Mouse (Mus musculus): Measurements from ENCODE around the gene Wdfy3. TPM values are rescaled to one million over a fixed set of nuclear protein-coding genes. Genes with fewer than 3 reads are reported as not detected.

The Wdfy3 gene
- total and polyA plus RNA-seq, 2 experiments from 2014 or later: 18.2 to 89.2 TPM

DNA sequence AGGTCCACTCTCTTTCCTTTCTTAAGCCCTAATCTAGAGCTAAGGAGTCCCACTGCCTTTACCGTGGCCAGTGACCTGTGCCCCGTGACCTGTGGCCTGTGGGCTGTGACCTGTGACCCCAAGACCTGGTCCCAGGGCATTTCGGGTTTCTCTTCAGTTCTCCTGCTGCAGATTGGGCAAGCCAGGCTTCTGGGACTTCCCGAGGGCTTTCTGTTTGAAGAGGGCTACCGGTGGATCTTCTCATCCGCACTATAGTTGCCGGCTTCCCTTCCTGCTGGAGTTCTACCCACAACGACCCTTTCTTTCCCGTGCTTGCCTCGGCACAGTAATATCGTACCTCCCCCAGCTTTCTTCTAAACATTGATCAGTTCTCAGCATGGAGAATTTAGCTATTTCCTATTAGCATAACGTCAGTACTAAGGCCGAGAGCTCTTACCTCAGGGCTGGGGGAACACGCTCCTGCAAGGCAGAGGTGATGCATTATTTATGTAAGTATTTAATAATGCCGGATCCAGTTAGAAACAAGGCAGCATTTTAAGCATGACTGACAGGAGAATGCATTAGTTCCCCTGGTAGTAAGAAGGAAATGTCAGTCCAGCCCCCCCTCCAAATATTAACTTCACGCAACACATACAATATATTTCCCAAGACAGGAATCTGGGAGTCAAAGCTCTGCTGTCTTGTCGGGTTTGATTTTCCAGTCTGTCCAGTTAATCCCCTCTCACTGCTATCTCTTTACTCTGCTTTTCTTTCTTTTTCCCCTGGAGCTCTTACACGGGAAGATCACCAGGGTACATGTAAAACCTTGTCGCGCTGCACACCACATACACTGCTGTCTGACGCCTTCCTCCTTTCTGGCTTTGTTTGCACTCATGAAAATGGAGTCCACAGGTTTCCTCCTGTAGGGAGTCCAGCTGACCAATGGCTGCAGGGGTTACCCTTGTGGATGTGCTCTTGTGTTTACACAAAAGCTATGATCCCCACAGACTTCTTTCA, 30.8 kb upstream of the Wdfy3 start:
- DNase-seq (ENCODE audit: low spot score) (no peak), ATAC-seq (ENCODE audit: low FRiP score) (peak; percentile 68; the same call in 1 of the 2 replicates)
- no peaks in the 10 kb centered on the region for H3K36me3 ChIP-seq (ENCODE audit: insufficient read depth, low read length)
- 0 out of 2 replicates have a peak overlapping the region, but pooled peaks have one; percentile 32 for H3K27ac ChIP-seq (ENCODE audit: low read depth, low read length)
- WGBS: 14% methylated on average over 21 of the region's 21 CpGs
- H3K9ac ChIP-seq (replicated peaks; ENCODE audit: low read length, poor library complexity, severe bottlenecking): peak overlapping the region; percentile 8; the same call in 1 of the 2 replicates
- no peaks in the 10 kb centered on the region for H3K27me3 ChIP-seq (ENCODE audit: insufficient read depth, low read length)
- no peak for TF ChIP-seq CTCF (IDR thresholded peaks at IDR 0.05)
- H3K4me2 ChIP-seq (ENCODE audit: low read depth, low read length, poor library complexity, severe bottlenecking): peak overlapping the region; percentile 41
- H3K4me3 ChIP-seq (ENCODE audit: low read depth, low read length): no peak overlapping the region
- H3K9me3 ChIP-seq (ENCODE audit: low read length): no peaks in the 10 kb centered on the region
- H3K4me1 ChIP-seq (ENCODE audit: insufficient read depth, low read length): peaks cover 5% of the 10 kb centered on the region; the same call in 1 of the 2 replicates

DNA sequence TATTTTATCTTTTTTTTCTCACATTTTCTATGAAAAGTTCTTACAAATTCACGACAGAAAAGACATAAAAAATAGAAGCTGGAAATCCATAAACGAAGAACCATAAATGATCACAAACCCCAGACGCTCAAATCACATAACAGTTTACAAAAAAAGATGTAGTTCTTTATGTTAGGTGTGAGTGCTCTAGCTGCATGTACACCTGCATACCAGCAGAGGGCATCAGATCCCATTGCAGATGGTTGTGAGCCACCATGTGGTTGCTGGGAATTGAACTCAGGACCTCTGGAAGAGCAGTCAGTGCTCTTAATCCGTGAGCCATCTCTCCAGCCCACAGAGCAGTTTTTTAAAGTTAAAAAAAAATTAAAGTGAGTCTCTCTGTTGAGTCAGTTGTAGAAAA, 25.9 kb upstream of the Wdfy3 start:
- WGBS: 88% methylated on average over 4 of the region's 4 CpGs
- H3K4me1 ChIP-seq (ENCODE audit: insufficient read depth, low read length): peaks cover 2% of the 10 kb centered on the region; the same call in 1 of the 2 replicates

DNA sequence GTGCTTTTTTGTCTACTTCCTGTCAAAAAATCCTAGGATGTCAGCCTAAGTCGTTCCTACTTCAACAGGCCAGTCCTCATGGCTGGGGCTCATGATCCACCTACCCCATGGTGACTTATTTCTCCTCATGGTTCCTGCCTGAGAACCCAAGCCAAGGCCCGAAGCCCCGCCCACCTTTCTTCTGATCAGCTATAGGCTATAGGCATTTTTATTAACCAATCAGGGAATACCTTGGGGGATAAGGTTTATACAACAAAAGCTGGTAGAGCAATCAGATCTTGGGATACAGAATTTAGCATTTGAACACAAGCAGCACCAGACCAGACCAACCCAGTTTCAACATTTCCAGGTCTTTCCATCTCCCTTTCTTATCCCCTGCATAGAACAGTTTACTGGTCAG, 21.0 kb upstream of the Wdfy3 start:
- H3K9ac ChIP-seq (replicated peaks; ENCODE audit: low read length, poor library complexity, severe bottlenecking): no peak overlapping the region
- no peaks in the 10 kb centered on the region for H3K27me3 ChIP-seq (ENCODE audit: insufficient read depth, low read length)
- no peaks in the 10 kb centered on the region for H3K4me1 ChIP-seq (ENCODE audit: insufficient read depth, low read length)
- no peak for TF ChIP-seq CTCF (IDR thresholded peaks at IDR 0.05)
- no peaks in the 10 kb centered on the region for H3K36me3 ChIP-seq (ENCODE audit: insufficient read depth, low read length)
- H3K27ac ChIP-seq (ENCODE audit: low read depth, low read length): no peak overlapping the region
- H3K9me3 ChIP-seq (ENCODE audit: low read length): no peaks in the 10 kb centered on the region
- DNase-seq (ENCODE audit: low spot score) (no peak), ATAC-seq (ENCODE audit: low FRiP score) (no peak)
- WGBS: 85% methylated on average over 3 of the region's 3 CpGs
- no peak overlapping the region for H3K4me3 ChIP-seq (ENCODE audit: low read depth, low read length)
- no peak overlapping the region for H3K4me2 ChIP-seq (ENCODE audit: low read depth, low read length, poor library complexity, severe bottlenecking)

More for the DNA sequence above, 25.9 kb upstream of the Wdfy3 start:
- H3K4me2 ChIP-seq (ENCODE audit: low read depth, low read length, poor library complexity, severe bottlenecking): no peak overlapping the region
- ATAC-seq (ENCODE audit: low FRiP score) (no peak), DNase-seq (ENCODE audit: low spot score) (no peak)
- H3K36me3 ChIP-seq (ENCODE audit: insufficient read depth, low read length): no peaks in the 10 kb centered on the region
- no peaks in the 10 kb centered on the region for H3K9me3 ChIP-seq (ENCODE audit: low read length)
- no peak overlapping the region for H3K4me3 ChIP-seq (ENCODE audit: low read depth, low read length)
- peak; percentile 32 for TF ChIP-seq CTCF (IDR thresholded peaks at IDR 0.05)
- H3K27ac ChIP-seq (ENCODE audit: low read depth, low read length): no peak overlapping the region
- no peak overlapping the region for H3K9ac ChIP-seq (replicated peaks; ENCODE audit: low read length, poor library complexity, severe bottlenecking)
- H3K27me3 ChIP-seq (ENCODE audit: insufficient read depth, low read length): no peaks in the 10 kb centered on the region

DNA sequence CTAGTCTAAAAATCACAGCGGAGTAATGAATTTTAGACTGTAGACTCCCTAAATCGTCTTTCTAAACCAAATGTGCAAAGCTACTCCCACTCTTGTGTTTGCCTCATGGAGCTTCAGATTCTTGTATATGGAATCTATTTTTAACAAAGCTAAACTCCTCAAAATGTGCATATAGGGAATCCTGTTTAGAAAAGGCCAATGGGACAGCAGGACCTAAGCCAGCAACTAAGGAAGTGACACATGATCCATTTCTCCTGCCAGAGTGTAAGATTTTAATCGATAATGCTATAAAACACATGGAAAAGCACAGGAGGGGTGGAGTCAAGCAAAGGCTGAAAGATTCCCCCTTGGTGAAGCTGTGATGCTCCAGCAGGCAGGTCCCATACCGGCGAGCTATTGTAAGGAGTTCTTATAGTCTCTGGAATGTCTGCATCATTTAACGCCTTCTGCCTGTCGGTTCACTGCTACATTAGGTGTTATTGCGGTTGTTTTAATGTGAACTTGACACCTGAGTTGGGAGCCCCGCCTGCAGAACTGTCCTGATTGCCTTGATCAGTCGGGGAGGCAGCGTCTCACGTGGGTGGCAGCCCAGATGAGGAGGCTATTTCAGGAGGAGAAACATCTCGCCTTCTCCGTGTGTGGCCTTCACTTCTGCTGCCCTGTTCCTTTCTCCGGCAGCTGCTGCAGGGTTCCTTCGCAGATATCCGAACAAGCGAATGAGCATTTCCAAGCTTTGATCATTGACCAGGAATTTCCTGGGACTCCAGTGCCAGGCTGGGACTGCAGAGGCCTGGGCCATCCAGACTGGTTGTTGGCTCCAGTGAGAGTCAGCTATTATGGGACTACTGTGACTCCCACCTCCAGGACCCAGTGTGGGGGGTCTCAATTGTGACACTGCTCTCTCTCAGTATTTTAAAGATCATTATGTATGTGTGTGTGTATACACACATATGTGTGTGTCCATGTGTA, 15.3 kb upstream of the Wdfy3 start:
- no peak overlapping the region for H3K4me2 ChIP-seq (ENCODE audit: low read depth, low read length, poor library complexity, severe bottlenecking)
- no peaks in the 10 kb centered on the region for H3K9me3 ChIP-seq (ENCODE audit: low read length)
- DNase-seq (ENCODE audit: low spot score) (no peak), ATAC-seq (ENCODE audit: low FRiP score) (no peak)
- H3K36me3 ChIP-seq (ENCODE audit: insufficient read depth, low read length): no peaks in the 10 kb centered on the region
- no peak overlapping the region for H3K27ac ChIP-seq (ENCODE audit: low read depth, low read length)
- TF ChIP-seq CTCF (IDR thresholded peaks at IDR 0.05): no peak
- 55% methylated on average over 18 of the region's 18 CpGs for WGBS
- H3K9ac ChIP-seq (replicated peaks; ENCODE audit: low read length, poor library complexity, severe bottlenecking): no peak overlapping the region
- H3K4me1 ChIP-seq (ENCODE audit: insufficient read depth, low read length): no peaks in the 10 kb centered on the region
- H3K4me3 ChIP-seq (ENCODE audit: low read depth, low read length): no peak overlapping the region
- no peaks in the 10 kb centered on the region for H3K27me3 ChIP-seq (ENCODE audit: insufficient read depth, low read length)

DNA sequence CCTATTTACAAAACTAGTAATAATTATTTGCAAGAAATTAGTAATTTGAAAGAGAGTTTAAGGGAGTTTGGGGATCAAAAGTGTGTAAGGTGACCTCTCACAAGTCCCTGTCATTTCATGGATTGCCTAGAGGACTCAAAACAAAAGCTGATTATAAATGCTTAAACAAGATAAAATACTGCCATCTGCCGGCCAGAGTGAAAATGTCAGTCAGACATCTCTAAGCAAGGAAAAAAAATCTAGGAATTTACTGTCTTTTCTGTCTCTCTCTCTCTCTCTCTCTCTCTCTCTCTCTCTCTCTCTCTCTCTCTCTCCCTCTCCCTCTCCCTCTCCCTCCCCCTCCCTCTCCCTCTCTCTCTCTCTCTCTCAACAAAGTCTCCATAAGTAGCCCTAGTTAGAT, 4.4 kb upstream of the Wdfy3 start:
- Histone ChIP-seq H3K27ac (ENCODE audit: low read depth, low read length) (no peak overlapping the region), H3K4me3 (ENCODE audit: low read depth, low read length) (no peak overlapping the region), H3K4me2 (ENCODE audit: low read depth, low read length, poor library complexity, severe bottlenecking) (no peak overlapping the region), H3K9ac (replicated peaks; ENCODE audit: low read length, poor library complexity, severe bottlenecking) (no peak overlapping the region), H3K36me3 (ENCODE audit: insufficient read depth, low read length) (no peaks in the 10 kb centered on the region), H3K9me3 (ENCODE audit: low read length) (no peaks in the 10 kb centered on the region), H3K27me3 (ENCODE audit: insufficient read depth, low read length) (no peaks in the 10 kb centered on the region), H3K4me1 (ENCODE audit: insufficient read depth, low read length) (no peaks in the 10 kb centered on the region)
- TF ChIP-seq CTCF (IDR thresholded peaks at IDR 0.05): peak; percentile 79
- DNase-seq (ENCODE audit: low spot score): peak; percentile 91
- 4% methylated on average over 1 of the region's 1 CpGs for WGBS
- ATAC-seq (ENCODE audit: low FRiP score): no peak
